Mouse (Mus musculus) ES-Bruce4 (cell line): ENCODE data around the gene Ptpn12.

Source experiments
- CTCF ChIP-seq: IDR thresholded peaks from one replicate; pipeline ENCODE4 v1.8.1; 2011; ENCODE audit warnings: low read depth, low read length
- POLR2A ChIP-seq: IDR thresholded peaks from one replicate; pipeline ENCODE4 v1.8.1; 2011; ENCODE audit warnings: low read length; ENCODE audit not compliant: insufficient read depth

- TF ChIP-seq CTCF: no peak
- no peak for TF ChIP-seq POLR2A
These were observed 884 bp upstream of the Ptpn12 start for GRCm38 (mm10) chr5:21056595-21056994.
